ENCODE assay signal across 3 mouse cellular contexts in genomic region chr4:134494161-134494560, GRCm38 (mm10). TPM values are rescaled to one million over a fixed set of nuclear protein-coding genes. Genes with fewer than 3 reads are reported as not detected.
"Had no signal": no experiment of that assay in that cellular context is flagged by ENCODE, and none has a peak within 500 bp of the region (broad histone marks: within the 10 kb centered on the region; RNA-seq: fewer than 3 reads in every experiment).

No protein-coding gene starts in this region.

RNA-seq across cellular contexts. Expression of gene Aunip, which starts 16.6 kb away (rescaled TPM):
- total RNA-seq: monocyte, adult 5-6 weeks had no signal
- polyA plus RNA-seq: liver, adult 2 months; lung, adult 2 months had no signal
